Mouse (Mus musculus) layer of hippocampus, postnatal 14 days (tissue): Measurements from ENCODE around the gene Olfr91. TPM values are rescaled to one million over a fixed set of nuclear protein-coding genes. Genes with fewer than 3 reads are reported as not detected.
A peak's percentile ranks its signal among the peaks of the same experiment; 100 is the strongest.

ENCODE experiments used
- DNase-seq, 2 experiments: peaks; one replicate each; pipeline ENCODE4 v3.0.0; 2021 to 2022; ENCODE audit warnings: low spot score in 2 of 2, mixed read lengths in 1 of 2
- total RNA-seq, 2 experiments: library from RNA; stranded (reverse); gene quantifications; 2 replicates each; pipeline ENCODE4 v1.2.3; 2021

Gene Olfr91
- total RNA-seq, 2 experiments from 2014 or later, result not detected

DNA sequence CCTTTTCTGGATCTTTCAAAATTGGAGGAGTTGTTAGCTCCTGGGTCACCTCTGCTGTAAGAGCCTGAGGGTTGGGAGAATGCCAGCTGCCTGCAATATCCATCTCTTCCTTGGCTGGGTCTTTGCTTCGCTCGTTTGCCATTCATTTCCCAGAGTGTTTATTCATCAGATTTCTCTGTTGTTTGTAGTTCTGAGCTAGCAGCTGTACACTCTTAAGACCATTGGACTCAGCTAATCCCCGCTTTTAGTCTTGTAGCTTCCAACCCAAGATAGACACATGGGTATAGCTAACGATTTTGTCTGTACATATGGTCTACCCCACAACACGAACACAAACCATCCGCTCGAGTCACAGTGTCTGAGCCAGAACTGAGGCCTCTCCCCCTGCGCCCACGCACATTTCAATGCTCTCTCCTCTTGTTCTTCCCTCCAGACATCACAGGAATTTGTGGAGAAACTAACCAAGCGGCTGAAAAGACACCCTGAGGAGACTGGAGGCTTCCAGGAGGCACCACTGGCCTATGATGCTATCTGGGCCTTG lies 35.9 kb downstream of the Olfr91 start:
- DNase-seq, result peak in 1 of 2 experiments; percentile 66

DNA sequence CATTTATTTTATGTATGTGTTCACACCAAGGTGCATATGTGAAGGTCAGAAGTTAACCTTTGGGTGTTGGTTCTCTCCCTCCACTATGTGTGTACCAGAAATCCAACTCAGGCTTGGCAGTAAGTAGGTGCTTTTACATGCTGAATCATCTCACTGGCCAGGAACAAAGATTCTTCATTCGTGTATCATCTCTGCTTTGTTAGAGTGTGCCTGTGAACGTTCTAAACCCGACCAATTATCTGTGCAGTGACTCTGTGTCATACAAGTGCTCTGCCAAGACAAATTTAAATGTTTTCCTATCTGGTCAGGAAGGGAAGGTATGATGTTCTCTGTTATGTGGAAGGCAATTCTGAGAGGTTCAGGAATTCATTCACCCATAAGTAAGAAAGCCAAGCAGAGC lies 36.6 kb downstream of the Olfr91 start:
- DNase-seq, result no peak

DNA sequence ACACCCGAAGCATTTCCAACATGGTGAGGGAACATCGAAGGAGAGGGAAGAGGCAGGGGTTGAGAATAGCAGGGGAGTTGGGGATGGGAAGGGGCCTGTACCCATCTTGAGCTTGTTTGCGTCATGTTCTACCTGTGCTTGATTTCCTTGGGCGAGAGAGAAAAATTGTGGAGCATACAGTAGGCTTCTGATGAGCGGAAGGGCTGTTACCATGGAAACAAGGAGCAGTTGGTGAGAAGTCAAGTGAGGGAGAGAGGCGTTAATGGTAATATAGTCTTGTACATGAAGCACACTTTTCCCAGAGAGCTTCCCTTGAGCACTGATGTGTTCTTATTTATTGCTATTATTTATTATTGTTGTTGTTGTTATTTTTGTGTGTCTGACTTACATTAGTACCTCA lies 41.1 kb downstream of the Olfr91 start:
- no peak for DNase-seq

DNA sequence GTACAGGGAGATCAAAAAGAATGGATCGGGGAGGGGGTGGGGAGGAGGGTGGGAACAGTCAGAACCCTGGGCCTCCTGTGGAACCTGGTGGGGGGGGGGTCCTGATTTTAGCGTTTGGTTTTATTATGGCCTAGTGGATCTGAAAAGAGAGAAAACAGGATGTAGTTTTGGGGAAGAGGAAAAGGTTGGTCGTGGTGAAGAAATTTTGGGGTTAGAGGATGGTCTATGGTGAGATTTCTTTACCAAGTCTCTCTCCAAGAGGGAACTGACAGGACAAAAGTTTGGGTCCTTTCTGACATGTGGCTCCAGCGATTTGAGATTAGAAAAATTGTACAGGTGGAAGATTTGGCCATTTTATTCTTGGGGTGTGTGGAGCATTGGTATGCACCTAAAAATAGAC lies 46.3 kb downstream of the Olfr91 start:
- DNase-seq, result no peak

DNA sequence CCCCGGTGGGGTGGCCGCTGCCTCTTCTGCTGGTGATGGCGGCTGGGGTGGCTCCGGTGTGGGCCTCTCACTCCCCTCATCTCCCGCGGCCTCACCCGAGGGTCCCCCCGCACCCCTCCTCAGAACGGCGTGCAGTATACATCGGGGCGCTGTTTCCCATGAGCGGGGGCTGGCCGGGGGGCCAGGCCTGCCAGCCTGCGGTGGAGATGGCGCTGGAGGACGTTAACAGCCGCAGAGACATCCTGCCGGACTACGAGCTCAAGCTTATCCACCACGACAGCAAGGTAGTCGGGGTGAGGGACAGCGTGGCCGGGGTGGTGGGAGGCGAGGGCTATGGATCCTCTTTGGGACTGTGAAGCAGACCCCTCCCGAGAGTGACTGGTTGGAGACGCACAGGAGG lies 47.2 kb downstream of the Olfr91 start:
- DNase-seq, result no peak

DNA sequence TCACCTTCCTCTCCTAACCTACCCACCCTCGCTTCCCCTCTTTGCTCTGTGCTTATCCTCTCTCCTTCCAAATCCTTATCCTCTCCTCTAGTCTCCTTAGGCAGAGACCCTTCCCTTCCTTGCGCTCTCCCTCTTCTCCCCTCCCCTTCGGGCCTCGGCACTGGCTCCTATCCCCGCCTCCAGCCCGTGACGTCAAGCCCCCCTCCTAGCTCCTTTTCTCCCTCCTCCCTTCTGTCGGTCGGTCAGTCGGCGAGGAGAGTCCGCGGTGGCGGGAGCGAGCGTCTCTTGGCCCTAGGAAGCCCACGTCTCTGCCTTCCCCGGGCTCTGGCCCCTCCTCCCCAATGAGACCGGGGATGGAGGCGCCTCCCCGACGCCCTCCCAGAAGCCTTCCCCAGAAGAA lies 47.7 kb downstream of the Olfr91 start:
- peak; percentile 90 to 94 for DNase-seq

DNA sequence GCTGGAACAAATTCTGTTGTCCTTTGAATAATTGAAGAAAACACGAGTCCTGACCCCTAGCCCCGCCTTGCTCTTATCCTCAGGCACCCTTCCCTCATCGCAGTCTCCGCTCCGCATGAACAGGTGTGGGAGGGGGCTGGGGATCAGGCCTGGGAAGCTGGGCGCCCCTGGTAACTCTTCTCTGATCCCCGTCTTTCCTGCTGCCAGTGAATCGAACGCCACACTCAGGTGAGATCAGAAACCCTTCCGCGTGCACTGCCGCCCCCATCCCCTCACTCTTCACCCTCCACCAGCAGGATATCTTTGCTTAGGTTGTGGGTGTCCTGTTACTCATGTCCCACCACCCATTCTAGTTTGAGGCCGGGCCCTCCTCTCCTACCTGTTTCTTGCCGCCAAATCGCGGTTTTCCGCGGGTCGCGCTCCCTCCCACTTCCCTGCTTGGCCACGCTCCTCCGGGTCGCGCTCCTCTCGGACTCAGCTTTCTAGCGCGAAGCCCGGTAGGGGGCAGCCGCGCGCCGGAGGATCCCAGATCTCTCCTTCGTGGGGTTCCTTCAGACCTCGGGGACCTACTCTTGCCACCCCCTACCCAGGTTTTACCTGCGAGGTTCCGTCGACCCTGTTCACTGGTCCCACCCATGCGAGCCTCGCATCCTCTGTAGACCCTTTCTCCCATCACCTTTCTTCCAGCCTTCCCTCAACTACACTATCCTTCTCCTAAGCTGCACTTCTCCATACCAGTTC lies 48.3 kb downstream of the Olfr91 start:
- peak; percentile 84 to 85 for DNase-seq

DNA sequence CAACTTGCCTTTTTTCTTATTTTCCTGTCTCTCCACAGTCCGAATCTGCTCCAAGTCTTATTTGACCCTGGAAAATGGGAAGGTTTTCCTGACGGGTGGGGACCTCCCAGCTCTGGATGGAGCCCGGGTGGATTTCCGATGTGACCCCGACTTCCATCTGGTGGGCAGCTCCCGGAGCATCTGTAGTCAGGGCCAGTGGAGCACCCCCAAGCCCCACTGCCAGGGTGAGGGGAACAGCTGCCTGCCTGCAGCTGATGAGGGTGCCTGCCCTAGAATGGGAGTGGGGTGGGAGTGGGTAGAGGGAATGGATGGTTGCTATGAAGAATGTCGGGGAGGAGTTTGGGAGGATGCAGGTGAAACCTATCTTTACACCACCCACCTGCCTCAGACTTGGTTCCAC lies 49.7 kb downstream of the Olfr91 start:
- no peak for DNase-seq

DNA sequence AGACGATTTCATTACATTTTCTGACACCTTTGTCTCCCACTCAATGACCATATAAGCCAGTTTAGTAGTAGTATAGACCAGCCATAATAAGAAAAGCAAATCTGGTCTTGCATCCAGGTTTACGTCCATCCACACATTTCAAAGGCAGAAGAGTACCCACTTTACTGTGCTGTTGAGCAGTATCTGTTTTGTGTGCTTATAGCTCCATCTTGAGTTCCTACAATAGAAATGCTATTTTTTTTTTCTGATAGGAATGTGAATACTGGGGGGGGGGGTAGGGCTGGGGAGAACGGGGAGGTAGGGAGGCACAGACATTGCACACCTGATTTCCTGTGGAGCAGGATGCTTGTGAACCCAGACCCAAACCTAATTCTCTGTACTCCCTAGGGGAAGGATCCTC lies 50.1 kb downstream of the Olfr91 start:
- no peak for DNase-seq

DNA sequence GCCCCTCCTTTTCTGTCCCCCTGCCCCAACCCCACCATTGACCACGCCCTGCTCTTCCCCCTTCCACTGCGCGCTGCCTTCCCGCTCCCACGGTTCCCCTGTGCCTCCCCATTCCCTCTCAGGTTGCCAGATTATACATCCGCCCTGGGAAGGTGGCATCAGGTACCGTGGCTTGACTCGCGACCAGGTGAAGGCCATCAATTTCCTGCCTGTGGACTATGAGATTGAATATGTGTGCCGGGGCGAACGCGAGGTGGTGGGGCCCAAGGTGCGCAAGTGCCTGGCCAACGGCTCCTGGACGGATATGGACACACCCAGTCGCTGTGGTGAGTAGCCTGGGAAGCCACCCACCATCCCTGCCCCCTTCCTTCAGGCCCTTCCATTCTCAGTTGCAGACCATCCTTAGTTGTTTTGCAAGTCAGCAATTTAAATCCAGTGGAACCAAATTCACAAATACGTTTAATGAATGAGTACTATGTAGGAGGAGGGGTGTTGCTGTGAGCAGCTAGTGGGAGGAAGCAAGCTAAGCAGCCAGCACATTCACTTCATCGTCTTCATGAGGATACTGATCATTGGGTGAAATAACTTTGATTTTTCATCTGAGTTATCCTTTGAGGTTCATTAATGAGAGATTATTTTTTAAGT lies 50.6 kb downstream of the Olfr91 start:
- no peak for DNase-seq

DNA sequence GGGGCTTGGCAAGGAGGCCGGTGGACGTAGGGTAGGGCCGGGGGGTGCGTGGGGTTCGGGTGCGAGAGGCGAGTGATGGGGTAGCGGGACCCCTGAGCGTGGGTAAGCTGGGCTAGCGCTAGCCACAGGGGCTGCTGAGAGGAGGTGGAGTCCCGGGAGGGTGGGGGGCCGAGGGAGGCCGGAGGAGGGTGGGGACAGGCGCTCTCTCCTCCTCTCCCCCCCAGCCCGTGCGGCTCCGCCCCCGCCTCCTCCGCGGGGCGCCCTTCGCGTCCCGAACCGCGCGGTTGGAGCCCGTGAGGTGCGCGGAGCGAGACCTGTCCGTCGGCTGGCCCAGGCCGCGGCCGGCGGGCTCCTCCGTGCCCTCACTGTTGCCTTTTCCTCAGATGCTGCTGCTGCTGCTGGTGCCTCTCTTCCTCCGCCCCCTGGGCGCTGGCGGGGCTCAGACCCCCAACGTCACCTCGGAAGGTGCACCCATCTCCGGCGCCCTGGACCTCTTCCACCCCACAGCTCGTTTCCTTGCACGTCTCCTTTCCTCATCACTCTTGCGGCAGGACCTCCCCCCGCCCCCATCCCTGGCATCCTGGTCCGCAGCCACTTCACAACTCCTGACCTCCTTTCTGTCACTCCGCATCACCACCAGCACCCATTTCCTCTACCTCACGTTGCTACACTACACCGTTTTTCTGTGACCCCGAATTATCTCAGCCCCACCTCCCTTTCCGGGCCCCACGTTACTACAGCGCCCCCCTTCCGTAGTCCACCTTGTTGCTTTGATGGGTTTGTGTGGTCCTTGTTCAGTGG lies 51.6 kb downstream of the Olfr91 start:
- peak in 1 of 2 experiments; percentile 70 for DNase-seq

DNA sequence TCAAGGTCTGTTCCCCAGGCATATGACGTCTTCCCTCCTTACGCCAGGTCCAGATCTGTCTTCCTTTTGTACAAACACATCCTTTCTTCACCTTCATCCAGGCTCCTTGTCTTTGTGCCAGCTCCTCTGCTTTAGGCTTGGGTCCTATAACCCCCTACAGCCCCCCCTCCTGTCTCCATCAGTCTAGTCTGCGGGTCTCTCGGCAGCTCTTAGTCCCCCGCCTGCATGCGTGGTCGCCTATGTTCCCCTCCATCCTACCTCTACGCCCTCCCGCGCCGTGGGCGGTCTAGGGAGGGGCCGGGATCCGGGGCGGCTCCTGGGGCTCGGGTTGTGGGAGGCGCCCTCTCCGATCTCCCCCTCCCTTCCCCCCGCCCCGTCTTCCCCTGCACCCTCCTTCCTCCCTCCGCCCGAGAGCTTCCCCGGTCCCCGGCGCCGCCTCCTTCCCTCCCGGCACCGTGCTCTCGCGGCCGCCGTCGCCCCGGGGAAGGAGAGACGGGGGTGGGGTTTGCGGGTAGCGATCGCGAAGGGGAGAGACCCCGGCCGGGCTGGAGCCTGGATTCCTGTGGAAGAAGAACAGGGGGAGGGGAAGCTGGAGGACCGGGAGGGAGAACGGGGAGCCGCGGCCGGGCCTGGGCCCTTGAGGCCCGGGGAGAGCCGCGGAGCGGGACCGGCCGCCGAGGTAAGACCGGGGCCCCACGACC lies 52.3 kb downstream of the Olfr91 start, which contains the start of gene Gabbr1:
TSS of gene Gabbr1 (plus strand) at position 356 of the 701 bp plus-strand sequence.
- DNase-seq, result peak; percentile 78 to 80

DNA sequence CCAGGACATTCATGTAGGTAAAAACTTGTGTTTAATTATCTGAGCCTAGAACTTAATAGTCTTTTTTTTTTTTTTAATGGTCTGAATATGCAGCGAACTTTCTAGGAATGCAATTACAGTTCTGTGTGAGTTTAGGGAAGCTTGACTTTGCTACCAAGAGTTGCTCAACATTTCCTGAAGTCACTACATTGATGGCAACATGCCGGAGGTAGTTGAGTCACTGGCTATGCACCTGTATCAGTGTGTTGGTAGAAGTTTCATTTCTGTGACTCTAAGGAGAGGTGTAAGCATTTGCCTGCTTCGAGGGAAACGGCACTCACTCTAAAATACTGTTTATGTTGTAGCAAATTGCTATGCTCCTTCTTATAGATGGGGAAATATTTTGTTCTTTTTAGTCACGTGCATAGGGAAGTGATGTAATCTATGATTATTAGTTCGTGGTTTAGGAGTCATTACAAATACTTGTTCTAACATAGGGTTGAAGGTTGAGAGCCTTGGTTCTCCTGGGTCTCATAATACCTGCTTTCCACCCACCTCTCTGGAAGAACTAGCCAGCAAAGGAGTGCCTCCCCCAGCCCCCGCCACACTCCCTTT lies 53.3 kb downstream of the Olfr91 start:
- no peak for DNase-seq

Other genes starting within 250 kb of the Olfr91 start
- gene Trim15, start 231.1 kb downstream of the Olfr91 start, total RNA-seq, result not detected
- not detected for gene Trim10, start 228.7 kb downstream of the Olfr91 start, total RNA-seq
- not detected for gene Trim40, start 208.2 kb downstream of the Olfr91 start, total RNA-seq
- gene Trim31, start 200.2 kb downstream of the Olfr91 start, total RNA-seq, result not detected
- 1 to 10 TPM; 4.2 to 4.6 TPM for gene Rnf39, start 155.4 kb downstream of the Olfr91 start, total RNA-seq
- 10 to 100 TPM; 88.6 to 96.9 TPM for gene Ppp1r11, start 146.5 kb downstream of the Olfr91 start, total RNA-seq
- gene Znrd1, start 139.7 kb downstream of the Olfr91 start, total RNA-seq, result 10 to 100 TPM; 29.3 to 34.2 TPM
- 1 to 10 TPM; 5.6 to 5.9 TPM for gene Znrd1as, start 139.7 kb downstream of the Olfr91 start, total RNA-seq
- not detected for gene 2410137M14Rik, start 117.0 kb downstream of the Olfr91 start, total RNA-seq
- 1 to 10 TPM; 2.1 to 3.0 TPM for gene H2-M5, start 108.7 kb downstream of the Olfr91 start, total RNA-seq
- gene Zfp57, start 97.1 kb downstream of the Olfr91 start, total RNA-seq, result 10 to 100 TPM; 33.4 to 34.3 TPM
- gene Mog, start 74.9 kb downstream of the Olfr91 start, total RNA-seq, result 10 to 100 TPM; 56.9 to 66.4 TPM
- 100 to 1,000 TPM; 609 to 643 TPM for gene Gabbr1, start 52.3 kb downstream of the Olfr91 start, total RNA-seq
- gene Olfr90, start 9.8 kb downstream of the Olfr91 start, total RNA-seq, result under 1 TPM in 1 of 2 experiments, not detected in 1; 0.12 TPM
- gene Olfr92, start 21.8 kb upstream of the Olfr91 start, total RNA-seq, result not detected
- not detected for gene Olfr93, start 63.2 kb upstream of the Olfr91 start, total RNA-seq
- gene Ubd, start 95.6 kb upstream of the Olfr91 start, total RNA-seq, result not detected
- not detected for gene Olfr94, start 102.7 kb upstream of the Olfr91 start, total RNA-seq
- gene Olfr95, start 114.8 kb upstream of the Olfr91 start, total RNA-seq, result not detected
- not detected for gene Olfr96, start 121.9 kb upstream of the Olfr91 start, total RNA-seq
- not detected for gene Olfr97, start 139.1 kb upstream of the Olfr91 start, total RNA-seq
- not detected for gene Olfr98, start 165.5 kb upstream of the Olfr91 start, total RNA-seq
- 1 to 10 TPM; 2.2 to 2.5 TPM for gene H2-M3, start 171.9 kb upstream of the Olfr91 start, total RNA-seq
- not detected for gene Olfr99, start 185.2 kb upstream of the Olfr91 start, total RNA-seq
- gene Olfr101, start 206.0 kb upstream of the Olfr91 start, total RNA-seq, result not detected
- not detected for gene Olfr102, start 218.8 kb upstream of the Olfr91 start, total RNA-seq
- gene Olfr103, start 241.4 kb upstream of the Olfr91 start, total RNA-seq, result not detected